Mouse (Mus musculus) lung, embryonic 15.5 days (tissue): ENCODE measurements around the gene Med24. TPM values are rescaled to one million over a fixed set of nuclear protein-coding genes. Genes with fewer than 3 reads are reported as not detected.

ENCODE experiments used
- ATAC-seq: fragments of 200-750 bp; cut with Nextera tagmentation; 2 replicates; pipeline ENCODE4 v1.8.0; 2017; ENCODE audit warnings: moderate number of reproducible peaks, borderline replicate concordance; ENCODE audit not compliant: low FRiP score, low TSS enrichment; ENCODE audit errors: extremely low read depth
- H3K27ac ChIP-seq: fragments of 300-500 bp; sonication (generic); 2 replicates; pipeline ENCODE4 v1.5.1; 2015; ENCODE audit warnings: moderate library complexity, mild to moderate bottlenecking, inconsistent platforms
- H3K27me3 ChIP-seq: fragments of 300-500 bp; sonication (generic); 2 replicates; pipeline ENCODE4 v1.6.1; 2015; ENCODE audit warnings: inconsistent platforms
- H3K36me3 ChIP-seq: fragments of 300-500 bp; sonication (generic); 2 replicates; pipeline ENCODE4 v1.6.1; 2015; ENCODE audit warnings: inconsistent platforms
- H3K4me1 ChIP-seq: fragments of 300-500 bp; sonication (generic); 2 replicates; pipeline ENCODE4 v1.6.1; 2015; ENCODE audit warnings: inconsistent platforms
- H3K4me2 ChIP-seq: fragments of 300-500 bp; sonication (generic); 2 replicates; pipeline ENCODE4 v1.6.1; 2015; ENCODE audit warnings: inconsistent platforms, mild to moderate bottlenecking, moderate library complexity
- H3K4me3 ChIP-seq: fragments of 300-500 bp; sonication (generic); 2 replicates; pipeline ENCODE4 v1.5.1; 2015; ENCODE audit warnings: mild to moderate bottlenecking, inconsistent platforms
- H3K9ac ChIP-seq: fragments of 300-500 bp; sonication (generic); 2 replicates; pipeline ENCODE4 v1.6.1; 2015; ENCODE audit warnings: inconsistent platforms
- H3K9me3 ChIP-seq: fragments of 300-500 bp; sonication (generic); 2 replicates; pipeline ENCODE4 v1.6.1; 2016; ENCODE audit warnings: inconsistent platforms
- WGBS: fragments of 180-500 bp; shearing (Covaris S2); methylation state at CpG from one replicate; pipeline ENCODE4 v1.1.7; 2015; 5-methylcytosine and 5-hydroxymethylcytosine counted together
- polyA plus RNA-seq: library from polyadenylated mRNA; unstranded; fragments of >200 nt; fragmentation: Nextera tagmentation; extraction: Ambion mirVana; gene quantifications from 2 replicates; pipeline ENCODE4 v1.2.1, GENCODE M21; 2015

Med24 gene
- polyA plus RNA-seq, 1 experiment from 2014 or later, result 53.0 TPM

GRCm38 (mm10) chr11:98749716-98750115, 20.5 kb upstream of the Med24 start:
- Histone ChIP-seq H3K9me3 (no peaks in the 10 kb centered on the region), H3K27ac (peak overlapping the region; percentile 93), H3K27me3 (no peaks in the 10 kb centered on the region), H3K36me3 (0 out of 2 replicates have a peak, but pooled peaks cover 8% of the 10 kb centered on the region), H3K9ac (no peak overlapping the region), H3K4me2 (peak overlapping the region; percentile 41; the same call in 1 of the 2 replicates), H3K4me1 (peaks cover 98% of the 10 kb centered on the region), H3K4me3 (no peak overlapping the region)
- WGBS, result 17% methylated on average over 5 of the region's 5 CpGs
- ATAC-seq, result no peak

- H3K27me3 ChIP-seq, result no peaks in the 10 kb centered on the region
- H3K9me3 ChIP-seq, result no peaks in the 10 kb centered on the region
- WGBS, result 23% methylated on average over 15 of the region's 15 CpGs
- H3K4me2 ChIP-seq, result peak overlapping the region; percentile 41
- no peak overlapping the region for H3K4me3 ChIP-seq
- 0 out of 2 replicates have a peak, but pooled peaks cover 3% of the 10 kb centered on the region for H3K36me3 ChIP-seq
- peaks cover 98% of the 10 kb centered on the region for H3K4me1 ChIP-seq
- no peak for ATAC-seq
- peak overlapping the region; percentile 20; the same call in 1 of the 2 replicates for H3K9ac ChIP-seq
- H3K27ac ChIP-seq, result peak overlapping the region; percentile 93
Measured at GRCm38 (mm10) chr11:98748506-98749416, 19.5 kb upstream of the Med24 start.

- no peak overlapping the region for H3K4me3 ChIP-seq
Measured at GRCm38 (mm10) chr11:98747804-98748505, 18.7 kb upstream of the Med24 start.

GRCm38 (mm10) chr11:98746855-98747693, 17.8 kb upstream of the Med24 start:
- Histone ChIP-seq H3K9me3 (no peaks in the 10 kb centered on the region), H3K4me1 (peaks cover 92% of the 10 kb centered on the region), H3K4me3 (peak overlapping the region; percentile 16), H3K27me3 (no peaks in the 10 kb centered on the region), H3K9ac (0 out of 2 replicates have a peak overlapping the region, but pooled peaks have one; percentile 22), H3K36me3 (no peaks in the 10 kb centered on the region), H3K27ac (peak overlapping the region; percentile 79), H3K4me2 (peak overlapping the region; percentile 53)
- ATAC-seq, result peak; percentile 35; the same call in 1 of the 2 replicates
- WGBS, result 5% methylated on average over 19 of the region's 19 CpGs

More at GRCm38 (mm10) chr11:98747804-98748505, 18.7 kb upstream of the Med24 start:
- Histone ChIP-seq H3K36me3 (no peaks in the 10 kb centered on the region), H3K27me3 (no peaks in the 10 kb centered on the region), H3K4me1 (peaks cover 98% of the 10 kb centered on the region), H3K4me2 (peak overlapping the region; percentile 41), H3K27ac (peak overlapping the region; percentile 93), H3K9ac (peak overlapping the region; percentile 20; the same call in 1 of the 2 replicates), H3K9me3 (no peaks in the 10 kb centered on the region)
- WGBS, result 25% methylated on average over 6 of the region's 6 CpGs
- ATAC-seq, result no peak

- Histone ChIP-seq H3K4me1 (peaks cover 86% of the 10 kb centered on the region), H3K4me3 (no peak overlapping the region), H3K36me3 (no peaks in the 10 kb centered on the region), H3K27ac (peak overlapping the region; percentile 79), H3K9ac (peak overlapping the region; percentile 22; the same call in 1 of the 2 replicates), H3K4me2 (peak overlapping the region; percentile 53), H3K9me3 (no peaks in the 10 kb centered on the region), H3K27me3 (no peaks in the 10 kb centered on the region)
- ATAC-seq, result no peak
- 41% methylated on average over 12 of the region's 12 CpGs for WGBS
Measured at GRCm38 (mm10) chr11:98745932-98746853, 17.0 kb upstream of the Med24 start.

GRCm38 (mm10) chr11:98744456-98745019, 15.3 kb upstream of the Med24 start:
- H3K36me3 ChIP-seq, result no peaks in the 10 kb centered on the region
- no peaks in the 10 kb centered on the region for H3K9me3 ChIP-seq
- H3K4me3 ChIP-seq, result peak overlapping the region; percentile 93
- H3K9ac ChIP-seq, result peak overlapping the region; percentile 7; the same call in 1 of the 2 replicates
- H3K4me2 ChIP-seq, result peak overlapping the region; percentile 92
- no peaks in the 10 kb centered on the region for H3K27me3 ChIP-seq
- ATAC-seq, result no peak
- peaks cover 86% of the 10 kb centered on the region for H3K4me1 ChIP-seq
- WGBS, result 20% methylated on average over 7 of the region's 7 CpGs
- peak overlapping the region; percentile 97 for H3K27ac ChIP-seq

- WGBS, result 4% methylated on average over 9 of the region's 9 CpGs
- Histone ChIP-seq H3K27ac (peak overlapping the region; percentile 97), H3K9me3 (no peaks in the 10 kb centered on the region), H3K36me3 (no peaks in the 10 kb centered on the region), H3K4me3 (peak overlapping the region; percentile 93), H3K27me3 (no peaks in the 10 kb centered on the region), H3K4me2 (peak overlapping the region; percentile 92), H3K4me1 (peaks cover 78% of the 10 kb centered on the region), H3K9ac (peak overlapping the region; percentile 94)
- ATAC-seq, result peak; percentile 16; the same call in 1 of the 2 replicates
Measured at GRCm38 (mm10) chr11:98743655-98744345, 14.6 kb upstream of the Med24 start.

- peak; percentile 13; the same call in 1 of the 2 replicates for ATAC-seq
Measured at GRCm38 (mm10) chr11:98742397-98743291, 13.4 kb upstream of the Med24 start.

More at GRCm38 (mm10) chr11:98742397-98743291, 13.4 kb upstream of the Med24 start:
- peak overlapping the region; percentile 92 for H3K4me2 ChIP-seq
- peaks cover 67% of the 10 kb centered on the region for H3K4me1 ChIP-seq
- H3K27ac ChIP-seq, result peak overlapping the region; percentile 97
- 2% methylated on average over 21 of the region's 21 CpGs for WGBS
- peak overlapping the region; percentile 94 for H3K9ac ChIP-seq
- no peaks in the 10 kb centered on the region for H3K27me3 ChIP-seq
- no peaks in the 10 kb centered on the region for H3K36me3 ChIP-seq
- H3K9me3 ChIP-seq, result no peaks in the 10 kb centered on the region
- H3K4me3 ChIP-seq, result peak overlapping the region; percentile 93
